Mouse (Mus musculus) regulatory T cell (primary cell): ENCODE results near the gene Ecm2.

Experiments
- in situ Hi-C: fragments of 300-600 bp; cut with MboI, MseI; formaldehyde crosslinking; loops from one replicate; pipeline ENCODE4 v1.15.1; 2025; ENCODE audit warnings: high pct_unique_total_duplicates

Ecm2 gene

DNA sequence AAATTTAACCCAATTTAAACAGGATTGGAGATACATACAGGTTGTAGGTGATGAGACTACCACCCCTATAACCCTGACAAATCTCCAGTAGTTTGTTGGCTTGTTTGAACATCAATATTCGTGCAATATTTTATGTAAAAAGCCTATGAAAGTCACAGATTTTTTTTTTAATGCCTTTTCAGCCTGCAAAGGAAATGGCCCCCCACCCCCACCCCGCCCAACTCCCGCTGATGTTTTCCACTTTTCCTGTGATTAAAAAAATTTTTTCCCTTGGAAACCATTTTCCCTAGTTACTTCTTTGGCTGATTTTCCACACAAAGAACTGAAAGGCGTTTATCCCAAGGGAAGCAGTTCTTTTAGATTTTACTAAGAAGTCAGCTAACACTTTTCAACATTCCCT lies at the start of gene Ecm2:
TSS of gene Ecm2 (plus strand) at position 301 of the 400 bp plus-strand sequence.
- in situ Hi-C loops = no loop called here

GRCm38 (mm10) chr13:49460276-49460675 lies 44.3 kb upstream of the Ecm2 start:
- in situ Hi-C loops = no loop called here

GRCm38 (mm10) chr13:49460692-49461414 lies 43.8 kb upstream of the Ecm2 start:
- in situ Hi-C loops = no loop called here

- in situ Hi-C loops = no loop called here
Measured at GRCm38 (mm10) chr13:49461458-49462132, 43.0 kb upstream of the Ecm2 start.

- in situ Hi-C loops = no loop called here
Measured at GRCm38 (mm10) chr13:49462921-49463320, 41.7 kb upstream of the Ecm2 start.

- in situ Hi-C loops = no loop called here
Measured at GRCm38 (mm10) chr13:49465875-49466274, 38.7 kb upstream of the Ecm2 start.

DNA sequence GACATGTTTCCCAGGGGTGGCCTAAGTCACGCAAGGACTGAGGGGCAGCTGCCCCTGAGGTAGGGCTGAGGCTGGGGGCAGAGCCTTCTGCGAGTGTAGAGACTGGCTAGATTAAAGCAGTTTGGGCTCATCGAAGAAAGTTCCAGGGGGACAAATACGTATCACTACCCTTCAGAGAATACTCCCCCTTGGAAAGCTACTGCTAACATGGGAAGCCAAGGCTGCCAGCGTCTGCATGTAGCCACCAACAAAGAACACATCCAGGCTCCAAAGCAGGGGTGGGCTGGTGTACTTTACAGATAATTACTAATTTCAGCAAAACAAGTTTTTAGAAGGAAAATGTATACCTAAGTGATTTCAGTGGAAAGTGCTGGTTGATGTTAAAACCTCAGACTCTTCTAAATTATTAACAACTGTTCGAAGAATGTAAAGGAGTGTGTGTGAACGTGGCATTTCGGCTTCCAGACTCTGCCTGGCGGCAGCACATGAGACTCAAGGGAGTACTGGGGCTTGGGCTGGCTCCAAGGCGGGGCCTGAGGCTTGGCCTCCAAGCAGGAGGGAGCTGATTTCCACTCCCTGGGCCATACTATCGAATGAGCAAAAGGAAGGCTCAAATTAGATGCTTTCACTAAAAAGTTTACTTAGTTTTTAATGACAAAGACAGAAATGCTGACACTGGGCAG lies 38.1 kb upstream of the Ecm2 start:
- in situ Hi-C loops = no loop called here

DNA sequence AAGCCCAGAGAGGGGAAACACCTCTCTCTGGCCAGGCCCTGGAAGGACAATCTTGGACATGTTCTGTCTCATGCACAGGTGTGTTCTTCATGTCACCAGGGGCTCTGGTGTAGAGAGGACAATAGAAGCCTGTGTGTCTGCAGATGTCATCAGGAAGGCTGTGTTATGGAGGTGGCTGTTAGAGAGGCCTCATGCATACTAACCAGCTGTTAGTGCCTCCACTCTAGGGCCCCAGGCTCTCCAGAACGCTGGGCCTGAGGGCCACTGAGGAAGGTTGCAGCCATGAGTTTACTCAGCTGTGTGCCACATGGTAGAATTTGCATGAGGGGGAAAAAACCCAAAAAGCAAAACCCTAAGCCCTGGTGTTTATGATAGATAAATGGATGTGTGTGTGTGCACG lies 37.0 kb upstream of the Ecm2 start:
- in situ Hi-C loops = no loop called here

DNA sequence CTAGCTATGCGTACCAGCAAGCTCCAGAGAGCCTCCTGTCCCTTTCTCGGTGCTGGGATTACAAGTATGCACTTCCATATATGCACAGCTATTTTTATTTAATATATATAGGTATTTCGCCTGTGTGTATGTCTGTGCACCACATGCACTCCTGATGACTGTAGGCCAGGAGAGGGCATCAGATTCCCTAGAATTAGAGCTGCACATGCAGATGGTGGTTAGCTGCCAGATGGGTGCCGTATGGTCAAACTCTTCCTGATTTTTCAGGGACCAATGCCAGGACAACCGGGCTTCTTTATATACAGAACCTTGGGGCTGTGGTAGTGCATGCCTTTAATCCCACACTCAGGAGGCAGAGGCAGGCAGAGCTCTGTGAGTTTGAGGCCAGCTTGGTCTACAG lies 35.6 kb upstream of the Ecm2 start:
- in situ Hi-C loops = no loop called here

- in situ Hi-C loops = no loop called here
Measured at GRCm38 (mm10) chr13:49470319-49470718, 34.3 kb upstream of the Ecm2 start.

DNA sequence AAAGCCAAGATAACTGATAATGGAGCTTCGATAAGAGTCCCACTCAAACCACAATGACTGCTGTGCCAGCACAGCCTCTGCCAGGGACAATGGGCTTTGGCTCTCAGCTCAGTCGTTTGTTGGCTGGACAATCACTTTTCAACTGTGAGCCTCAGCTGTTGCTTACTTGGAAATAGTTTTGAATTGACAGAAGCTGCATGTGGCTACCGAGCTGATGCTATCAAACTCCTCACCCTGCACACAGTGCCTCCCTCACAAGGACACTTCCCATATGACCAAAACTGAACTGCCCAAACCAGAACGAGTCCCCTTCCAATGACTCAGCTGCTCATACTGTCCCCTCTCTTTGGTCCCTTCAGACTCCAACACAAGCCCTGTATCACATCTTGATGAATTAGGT lies 33.8 kb upstream of the Ecm2 start:
- in situ Hi-C loops = no loop called here

- in situ Hi-C loops = no loop called here
Measured at GRCm38 (mm10) chr13:49471981-49472675, 32.5 kb upstream of the Ecm2 start.

DNA sequence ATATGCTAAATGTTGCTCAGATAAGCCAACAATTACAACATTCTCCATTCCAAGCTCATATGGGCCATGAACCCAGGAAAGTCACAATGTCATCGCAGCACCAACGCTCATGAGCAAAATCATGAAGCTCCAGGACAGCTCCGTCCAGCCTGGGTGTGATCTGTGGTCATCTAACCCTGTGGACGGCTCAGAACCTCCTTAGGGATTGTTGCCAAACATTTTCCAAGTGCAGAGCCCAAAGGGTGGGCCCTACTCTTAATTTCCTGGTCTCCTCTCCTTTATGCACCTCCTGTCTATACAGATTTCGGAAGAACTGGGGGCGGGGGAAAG lies 32.0 kb upstream of the Ecm2 start:
- in situ Hi-C loops = no loop called here

- in situ Hi-C loops = no loop called here
Measured at GRCm38 (mm10) chr13:49477887-49478286, 26.7 kb upstream of the Ecm2 start.

DNA sequence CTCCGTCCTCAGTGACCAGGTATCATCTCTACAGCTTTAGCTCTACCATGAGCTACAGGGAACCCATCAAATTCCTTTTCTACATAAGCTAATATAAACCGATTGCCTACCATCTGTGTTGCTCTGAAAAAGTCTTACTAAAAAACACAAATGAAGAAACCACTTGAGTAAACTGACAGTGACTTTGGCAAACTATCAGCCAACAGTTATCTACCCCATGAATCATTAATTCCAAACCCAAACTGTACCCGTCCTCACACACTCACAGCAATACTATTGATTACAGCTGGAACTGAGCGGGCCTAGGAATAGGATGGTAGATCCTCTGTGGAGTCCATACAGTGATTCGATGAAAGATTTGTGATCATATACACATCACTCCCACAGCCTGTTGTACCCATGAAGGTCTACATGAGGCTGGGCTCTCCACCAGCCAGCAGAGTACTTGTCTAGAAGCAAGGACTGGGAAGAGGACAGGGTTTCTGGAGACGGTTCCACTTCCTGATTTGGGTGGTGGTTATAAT lies 25.7 kb upstream of the Ecm2 start:
- in situ Hi-C loops = no loop called here

DNA sequence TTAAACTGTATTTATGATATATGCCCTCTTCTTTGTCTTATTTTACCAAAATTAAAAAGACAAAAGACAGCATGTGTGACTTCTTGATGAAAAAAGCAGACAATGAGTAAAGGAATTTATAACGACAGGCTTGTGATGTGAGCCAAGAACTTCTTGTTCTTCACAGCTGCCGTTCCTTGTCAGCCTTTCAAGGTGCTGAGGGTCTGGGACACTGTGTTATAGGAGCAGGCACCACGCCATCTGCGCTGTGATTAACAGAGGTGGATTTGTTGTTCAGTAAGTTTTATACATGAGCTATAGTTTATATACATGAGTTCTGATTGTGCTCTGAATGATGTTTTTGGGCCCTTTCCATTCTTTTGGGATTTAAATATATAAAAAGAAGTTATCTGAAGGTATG lies 25.2 kb upstream of the Ecm2 start:
- in situ Hi-C loops = no loop called here

- in situ Hi-C loops = no loop called here
Measured at GRCm38 (mm10) chr13:49480057-49480456, 24.6 kb upstream of the Ecm2 start.

- in situ Hi-C loops = no loop called here
Measured at GRCm38 (mm10) chr13:49480551-49480950, 24.1 kb upstream of the Ecm2 start.

- in situ Hi-C loops = no loop called here
Measured at GRCm38 (mm10) chr13:49485388-49485787, 19.2 kb upstream of the Ecm2 start.

- in situ Hi-C loops = no loop called here
Measured at GRCm38 (mm10) chr13:49492376-49493368, 11.9 kb upstream of the Ecm2 start, which contains the start of gene Tes3-ps. TSS of gene Tes3-ps (plus strand) at chr13:49493318.

GRCm38 (mm10) chr13:49505776-49506175 lies 1.2 kb downstream of the Ecm2 start:
- in situ Hi-C loops = no loop called here
